In the genomic region with DNA sequence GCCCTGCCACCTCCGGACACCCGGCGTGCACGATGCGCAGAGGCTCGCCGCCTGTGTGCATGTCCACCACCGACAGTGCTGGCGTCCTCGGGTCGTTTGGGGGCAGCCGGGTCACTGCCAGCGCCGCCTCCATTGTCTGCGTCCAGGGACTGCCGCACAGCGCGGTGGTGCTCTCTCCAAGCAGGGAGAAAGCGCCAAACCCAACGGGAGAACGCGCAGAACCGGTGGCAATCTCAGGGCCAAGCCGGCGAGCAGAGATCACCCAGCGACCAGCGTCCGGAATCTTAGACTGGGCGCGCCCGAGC, we compare ENCODE assay signal across 8 mouse cellular contexts. TPM values are rescaled to one million over a fixed set of nuclear protein-coding genes. Genes with fewer than 3 reads are reported as not detected.
DNase-seq lines count a peak whose midpoint lies in the region; ATAC-seq and TF ChIP-seq lines count a peak whose summit lies in the region.

No protein-coding gene starts in this region.

- H3K4me2 ChIP-seq in forebrain, postnatal 0 days (ENCODE audit: low read depth) = peak overlapping the region; percentile 77

- DNase-seq in heart, embryonic 10.5 days (ENCODE audit: low spot score) = no peak
- no peak for DNase-seq in heart, adult 18-20 months
- DNase-seq in forebrain, postnatal 0 days = no peak
- DNase-seq in yolk sac, embryonic 10.5 days (ENCODE audit: low spot score) = no peak
- no peak for DNase-seq in adrenal gland, adult (ENCODE audit: inconsistent age in 2 of 2, low spot score in 1 of 2)
- DNase-seq in frontal cortex, postnatal 14 days (ENCODE audit: low spot score in 2 of 2) = no peak

- no peaks in the 10 kb centered on the region for H3K27me3 ChIP-seq in heart, embryonic 10.5 days (ENCODE audit: insufficient read depth, poor library complexity, severe bottlenecking)
- H3K27me3 ChIP-seq in E14TG2a.4 (ENCODE audit: insufficient read depth, low read length) = no peaks in the 10 kb centered on the region
- H3K27me3 ChIP-seq in forebrain, postnatal 0 days (ENCODE audit: insufficient read depth, low read length) = no peaks in the 10 kb centered on the region
- H3K27me3 ChIP-seq in megakaryocyte, embryonic 14.5 days (replicated peaks) = peaks cover 16% of the 10 kb centered on the region

- no peaks in the 10 kb centered on the region for H3K36me3 ChIP-seq in heart, embryonic 10.5 days
- peaks cover 3% of the 10 kb centered on the region for H3K36me3 ChIP-seq in E14TG2a.4 (ENCODE audit: insufficient read depth, low read length)
- H3K36me3 ChIP-seq in forebrain, postnatal 0 days (ENCODE audit: insufficient read depth) = peaks cover 2% of the 10 kb centered on the region; the same call in 1 of the 2 replicates
- H3K36me3 ChIP-seq in megakaryocyte, embryonic 14.5 days (replicated peaks; ENCODE audit: low read length) = peaks cover 4% of the 10 kb centered on the region

- peak overlapping the region; percentile 96 for H3K27ac ChIP-seq in heart, embryonic 10.5 days
- peak overlapping the region; percentile 93 for H3K27ac ChIP-seq in forebrain, postnatal 0 days (ENCODE audit: low read depth, low read length)

- H3K4me1 ChIP-seq in heart, embryonic 10.5 days = peaks cover 29% of the 10 kb centered on the region
- peaks cover 46% of the 10 kb centered on the region for H3K4me1 ChIP-seq in E14TG2a.4 (replicated peaks; ENCODE audit: low read depth, low read length)
- H3K4me1 ChIP-seq in forebrain, postnatal 0 days (ENCODE audit: insufficient read depth) = peaks cover 12% of the 10 kb centered on the region; the same call in 1 of the 2 replicates
- H3K4me1 ChIP-seq in megakaryocyte, embryonic 14.5 days = peaks cover 34% of the 10 kb centered on the region

- ATAC-seq in forebrain, postnatal 0 days = peak; percentile 25; the same call in 1 of the 2 replicates

- peak overlapping the region; percentile 81 for H3K4me3 ChIP-seq in heart, embryonic 10.5 days
- H3K4me3 ChIP-seq in E14TG2a.4 (replicated peaks; ENCODE audit: low read length) = peak overlapping the region; percentile 91
- peak overlapping the region; percentile 68 for H3K4me3 ChIP-seq in forebrain, postnatal 0 days (ENCODE audit: low read depth, low read length)
- H3K4me3 ChIP-seq in megakaryocyte, embryonic 14.5 days (replicated peaks) = peak overlapping the region; percentile 96

- WGBS in heart, embryonic 10.5 days = under 1% methylated on average over 31 of the region's 31 CpGs
- 2% methylated on average over 31 of the region's 31 CpGs for WGBS in forebrain, postnatal 0 days

- TF ChIP-seq CTCF in E14TG2a.4 (conservative IDR thresholded peaks at IDR 0.05; ENCODE audit: low read length) = no peak
- peak; percentile 16; the same call in 1 of the 2 replicates for TF ChIP-seq CTCF in forebrain, postnatal 0 days (IDR thresholded peaks at IDR 0.05; ENCODE audit: low read depth)

- peak overlapping the region; percentile 86 for H3K9ac ChIP-seq in forebrain, postnatal 0 days

- no peaks in the 10 kb centered on the region for H3K9me3 ChIP-seq in heart, embryonic 10.5 days
- H3K9me3 ChIP-seq in E14TG2a.4 (ENCODE audit: low read length) = no peaks in the 10 kb centered on the region
- no peaks in the 10 kb centered on the region for H3K9me3 ChIP-seq in forebrain, postnatal 0 days (ENCODE audit: low read length)
- no peaks in the 10 kb centered on the region for H3K9me3 ChIP-seq in megakaryocyte, embryonic 14.5 days

RNA-seq across cellular contexts. Expression of a gene that starts 0.3 kb away (rescaled TPM):
- polyA plus RNA-seq in heart, embryonic 10.5 days (2016; fragmentation: Nextera tagmentation; extraction: Ambion mirVana) = 13.6 and 15.1 TPM in 2 replicates
- total RNA-seq in heart, adult 18-20 months (2021) = 1 to 10 TPM; 7.9 to 8.9 TPM
- total RNA-seq in forebrain, postnatal 0 days (2014; rRNA removed) = 4.5 and 4.7 TPM in 2 replicates
- 11.6 and 14.2 TPM in 2 replicates for polyA plus RNA-seq in forebrain, postnatal 0 days (2015; fragmentation: Nextera tagmentation; extraction: Ambion mirVana)
- polyA plus RNA-seq in megakaryocyte, embryonic 14.5 days (2012; ENCODE audit: insufficient read depth, low replicate concordance) = 0.09 and 1.2 TPM in 2 replicates

RNA-seq across cellular contexts. Expression of a gene that starts 0.4 kb away (rescaled TPM):
- 65.2 and 70.7 TPM in 2 replicates for polyA plus RNA-seq in heart, embryonic 10.5 days (2016; fragmentation: Nextera tagmentation; extraction: Ambion mirVana)
- 10 to 100 TPM; 18.3 to 21.3 TPM for total RNA-seq in heart, adult 18-20 months (2021)
- total RNA-seq in forebrain, postnatal 0 days (2014; rRNA removed) = 78.3 and 83.9 TPM in 2 replicates
- 87.8 and 117 TPM in 2 replicates for polyA plus RNA-seq in forebrain, postnatal 0 days (2015; fragmentation: Nextera tagmentation; extraction: Ambion mirVana)
- 5.1 and 7.9 TPM in 2 replicates for polyA plus RNA-seq in megakaryocyte, embryonic 14.5 days (2012; ENCODE audit: insufficient read depth, low replicate concordance)

RNA-seq across cellular contexts. Expression of a gene that starts 14.1 kb away (rescaled TPM):
- 0.32 and 0.41 TPM in 2 replicates for polyA plus RNA-seq in heart, embryonic 10.5 days (2016; fragmentation: Nextera tagmentation; extraction: Ambion mirVana)
- under 1 TPM; 0.35 to 0.51 TPM for total RNA-seq in heart, adult 18-20 months (2021)
- total RNA-seq in forebrain, postnatal 0 days (2014; rRNA removed) = 16.5 and 17.4 TPM in 2 replicates
- polyA plus RNA-seq in forebrain, postnatal 0 days (2015; fragmentation: Nextera tagmentation; extraction: Ambion mirVana) = 9.6 and 10.8 TPM in 2 replicates
- polyA plus RNA-seq in megakaryocyte, embryonic 14.5 days (2012; ENCODE audit: insufficient read depth, low replicate concordance) = not detected in 2 replicates
